Mouse (Mus musculus) T-helper 2 cell (primary cell): Measurements from ENCODE around the gene Itih5.

Experiments
- in situ Hi-C: fragments of 300-600 bp; cut with MboI, MseI; formaldehyde crosslinking; loops from one replicate; pipeline ENCODE4 v1.15.1; 2025; ENCODE audit warnings: high pct_unique_total_duplicates

Itih5 gene

GRCm38 (mm10) chr2:10153201-10154075 is at the start of gene Itih5:
TSS of gene Itih5 (plus strand) at chr2:10153571.
- in situ Hi-C loops, result loop anchor here (10.0 kb wide), 1 partner anchor 991 kb away; no protein-coding TSS in a partner anchor

- in situ Hi-C loops, result no loop called here
Measured at GRCm38 (mm10) chr2:10108535-10109189, 44.7 kb upstream of the Itih5 start.

- in situ Hi-C loops, result no loop called here
Measured at GRCm38 (mm10) chr2:10118751-10119150, 34.6 kb upstream of the Itih5 start.

- in situ Hi-C loops, result no loop called here
Measured at GRCm38 (mm10) chr2:10119276-10119675, 34.1 kb upstream of the Itih5 start.

GRCm38 (mm10) chr2:10121826-10122225 is 31.5 kb upstream of the Itih5 start:
- in situ Hi-C loops, result no loop called here

GRCm38 (mm10) chr2:10126122-10126521 is 27.2 kb upstream of the Itih5 start:
- in situ Hi-C loops, result no loop called here

GRCm38 (mm10) chr2:10127471-10127870 is 25.9 kb upstream of the Itih5 start:
- in situ Hi-C loops, result no loop called here

GRCm38 (mm10) chr2:10128571-10128970 is 24.8 kb upstream of the Itih5 start:
- in situ Hi-C loops, result no loop called here

GRCm38 (mm10) chr2:10130341-10130990 is 22.9 kb upstream of the Itih5 start:
- in situ Hi-C loops, result loop anchor here (10.0 kb wide), 1 partner anchor 164 kb away; no protein-coding TSS in a partner anchor

- in situ Hi-C loops, result loop anchor here (10.0 kb wide), 1 partner anchor 164 kb away; no protein-coding TSS in a partner anchor
Measured at GRCm38 (mm10) chr2:10131296-10131695, 22.1 kb upstream of the Itih5 start, which contains the start of gene Itih2. TSS of gene Itih2 (minus strand) at chr2:10131396.

- in situ Hi-C loops, result loop anchor here (10.0 kb wide), 1 partner anchor 163 kb away; no protein-coding TSS in a partner anchor
Measured at GRCm38 (mm10) chr2:10132128-10132527, 21.2 kb upstream of the Itih5 start.

- in situ Hi-C loops, result loop anchor here (10.0 kb wide), 1 partner anchor 161 kb away; no protein-coding TSS in a partner anchor
Measured at GRCm38 (mm10) chr2:10133941-10134340, 19.4 kb upstream of the Itih5 start.

- in situ Hi-C loops, result loop anchor here (5.0 to 10.0 kb wide), 2 partner anchors 35 to 157 kb away; no protein-coding TSS in a partner anchor
Measured at GRCm38 (mm10) chr2:10137320-10137719, 16.1 kb upstream of the Itih5 start.

GRCm38 (mm10) chr2:10140456-10140855 is 12.9 kb upstream of the Itih5 start:
- in situ Hi-C loops, result no loop called here

GRCm38 (mm10) chr2:10142472-10143454 is 10.6 kb upstream of the Itih5 start:
- in situ Hi-C loops, result no loop called here

- in situ Hi-C loops, result no loop called here
Measured at GRCm38 (mm10) chr2:10145514-10145913, 7.9 kb upstream of the Itih5 start.

GRCm38 (mm10) chr2:10147176-10147575 is 6.2 kb upstream of the Itih5 start:
- in situ Hi-C loops, result no loop called here

GRCm38 (mm10) chr2:10152590-10152989 is 781 bp upstream of the Itih5 start:
- in situ Hi-C loops, result loop anchor here (10.0 kb wide), 1 partner anchor 992 kb away; no protein-coding TSS in a partner anchor

- in situ Hi-C loops, result loop anchor here (10.0 kb wide), 1 partner anchor 988 kb away; no protein-coding TSS in a partner anchor
Measured at GRCm38 (mm10) chr2:10157184-10157583, 3.8 kb downstream of the Itih5 start.

GRCm38 (mm10) chr2:10162011-10162410 is 8.6 kb downstream of the Itih5 start:
- in situ Hi-C loops, result no loop called here
